Mouse (Mus musculus) kidney, adult 8-10 months (tissue): ENCODE measurements around the gene Znrf2.
A peak's percentile ranks its signal among the peaks of the same experiment; 100 is the strongest.
"Not testable (repeated sequence)": the region's sequence is repeated elsewhere in the genome, so short reads cannot be mapped to it uniquely, and the experiment has no call there.

Experiments used
- DNase-seq, 2 experiments: peaks; one replicate each; pipeline ENCODE4 v3.0.0; 2022

Znrf2 gene

DNA sequence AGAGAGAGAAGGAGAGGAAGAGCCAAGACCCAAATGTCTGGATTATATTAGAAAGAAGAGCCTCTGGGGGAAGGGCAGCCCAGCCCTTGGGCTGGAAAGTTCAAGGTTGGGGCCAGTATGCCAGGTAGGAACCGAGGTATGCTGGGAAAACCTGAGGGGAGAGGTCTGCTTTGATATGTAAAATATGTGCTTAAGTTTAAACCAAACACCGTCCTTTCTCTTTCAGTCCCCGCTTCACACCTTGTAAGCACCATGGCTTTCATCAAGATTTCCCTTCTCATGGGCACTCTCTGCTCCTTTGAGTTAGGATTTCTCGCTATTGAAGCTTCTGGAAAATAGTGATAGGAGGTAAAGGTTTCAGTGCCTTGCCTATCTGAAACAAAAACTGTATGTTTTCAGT lies 38.1 kb downstream of the Znrf2 start:
- no peak for DNase-seq

DNA sequence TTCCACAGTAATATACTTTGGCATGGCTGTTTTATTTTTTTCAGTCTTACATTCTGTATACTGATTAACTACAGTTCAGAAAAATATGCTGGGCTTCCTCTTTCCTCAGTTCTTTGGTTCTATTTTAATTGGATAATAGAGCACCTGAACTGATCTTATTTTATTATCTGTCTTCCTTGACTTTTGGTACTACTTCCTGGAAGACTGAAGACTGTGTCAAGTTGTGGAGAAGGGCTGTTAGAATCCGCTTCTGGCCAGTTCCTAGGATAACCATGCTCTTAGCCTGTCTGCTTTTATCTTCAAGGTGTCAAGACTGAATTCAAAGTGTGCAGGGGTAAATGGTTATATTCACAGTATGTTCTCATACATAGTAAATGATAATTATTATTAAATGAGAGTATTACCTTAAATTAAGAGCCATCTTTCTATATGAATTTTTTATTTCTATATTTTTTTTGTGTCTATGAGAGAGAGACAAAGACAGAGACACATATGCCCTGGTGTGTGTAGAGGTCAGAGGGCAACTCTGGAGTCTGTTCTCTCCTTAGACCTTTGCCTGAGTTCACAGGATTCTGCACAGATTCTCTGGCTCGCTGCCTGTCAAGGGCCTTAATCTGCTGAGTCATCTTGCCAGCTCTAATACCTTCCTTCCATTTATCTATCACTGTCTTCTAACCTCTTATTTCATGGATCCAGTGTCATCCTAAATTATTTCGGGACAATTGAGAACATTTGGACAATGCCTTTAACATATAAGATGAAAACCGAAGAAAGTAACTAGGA lies 39.3 kb downstream of the Znrf2 start:
- DNase-seq = peak; percentile 77 to 81

DNA sequence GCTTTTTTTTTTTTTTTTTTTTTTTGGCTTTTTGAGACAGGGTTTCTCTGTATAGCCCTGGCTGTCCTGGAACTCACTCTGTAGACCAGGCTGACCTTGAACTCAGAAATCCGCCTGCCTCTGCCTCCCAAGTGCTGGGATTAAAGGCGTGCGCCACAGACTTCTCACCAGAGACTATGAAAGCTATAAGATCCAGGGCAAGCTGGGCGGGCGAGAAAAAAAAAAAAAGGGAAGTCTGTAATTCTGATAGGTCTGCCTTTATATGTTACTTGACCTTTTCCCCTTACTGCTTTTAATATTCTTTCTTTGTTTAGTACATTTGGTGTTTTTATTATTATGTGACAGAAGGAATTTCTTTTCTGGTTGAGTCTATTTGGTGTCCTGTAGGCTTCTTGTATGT lies 42.4 kb downstream of the Znrf2 start:
- not testable (repeated sequence) for DNase-seq

DNA sequence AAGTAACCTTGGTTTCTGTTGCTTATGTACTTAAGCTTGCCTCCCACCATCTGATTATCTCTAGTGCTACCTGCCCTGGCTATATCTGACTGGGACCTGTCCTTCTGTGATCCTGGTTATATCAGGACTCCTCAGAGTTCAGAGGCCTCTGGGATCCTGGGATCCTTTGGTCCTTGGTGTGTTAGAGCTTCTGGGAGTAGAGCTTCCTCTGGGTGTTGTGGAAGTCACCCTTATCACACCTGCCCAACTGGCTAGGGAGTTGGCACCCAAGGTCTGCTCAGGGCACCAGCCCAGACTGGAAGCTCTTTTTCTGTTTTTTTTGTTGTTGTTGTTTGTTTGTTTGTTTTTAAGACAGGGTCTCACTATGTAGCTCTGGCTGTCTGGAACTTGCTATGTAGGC lies 43.5 kb downstream of the Znrf2 start:
- no peak for DNase-seq

DNA sequence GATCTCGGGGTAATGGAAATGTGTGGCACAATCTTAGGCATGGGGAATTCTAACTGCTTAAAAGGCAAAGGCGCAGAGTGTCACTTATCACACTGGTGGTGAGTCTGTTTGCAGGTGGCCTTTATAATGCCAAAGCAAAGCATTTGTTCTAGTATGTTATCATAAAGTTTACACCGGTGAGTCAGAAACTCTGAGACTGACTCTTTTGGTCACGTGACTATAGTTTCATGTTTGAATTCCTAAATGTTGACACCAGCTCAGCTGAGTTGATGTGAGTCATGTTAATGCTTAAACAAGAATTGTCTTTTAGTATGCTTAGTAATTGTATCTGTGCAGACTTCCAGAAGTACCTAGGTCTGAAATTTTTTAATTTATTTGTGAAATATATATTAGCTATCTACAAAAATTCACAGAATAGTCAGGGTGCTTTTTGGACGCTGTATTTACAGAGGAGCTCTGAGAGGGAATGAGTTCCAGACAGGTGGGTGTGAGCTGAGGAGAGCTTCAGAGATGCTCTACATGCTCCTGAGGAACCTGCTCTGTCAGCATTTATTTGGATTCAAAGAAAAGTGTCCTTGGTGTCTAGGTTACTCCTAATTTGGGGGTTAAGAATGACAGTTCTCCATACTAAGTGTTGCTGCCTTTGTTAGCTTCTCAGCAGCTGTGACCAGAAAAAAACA lies 50.2 kb downstream of the Znrf2 start:
- no peak for DNase-seq

DNA sequence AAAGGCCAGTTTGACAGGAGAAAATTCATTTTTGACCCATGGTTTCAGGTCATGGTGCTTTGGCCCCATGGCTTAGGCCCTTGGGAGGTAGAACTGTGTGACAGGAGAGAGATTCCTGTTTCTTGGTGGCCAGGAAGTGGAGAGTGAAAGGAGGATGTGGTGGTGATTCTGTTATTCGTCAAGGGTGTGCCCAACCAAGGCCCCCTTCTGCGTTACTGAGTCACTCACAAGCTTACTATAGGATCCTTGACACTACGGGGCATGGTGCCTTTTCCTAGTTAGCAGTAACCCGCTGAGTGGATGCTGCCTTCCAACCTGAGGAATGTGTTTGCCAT lies 50.7 kb downstream of the Znrf2 start:
- no peak for DNase-seq

DNA sequence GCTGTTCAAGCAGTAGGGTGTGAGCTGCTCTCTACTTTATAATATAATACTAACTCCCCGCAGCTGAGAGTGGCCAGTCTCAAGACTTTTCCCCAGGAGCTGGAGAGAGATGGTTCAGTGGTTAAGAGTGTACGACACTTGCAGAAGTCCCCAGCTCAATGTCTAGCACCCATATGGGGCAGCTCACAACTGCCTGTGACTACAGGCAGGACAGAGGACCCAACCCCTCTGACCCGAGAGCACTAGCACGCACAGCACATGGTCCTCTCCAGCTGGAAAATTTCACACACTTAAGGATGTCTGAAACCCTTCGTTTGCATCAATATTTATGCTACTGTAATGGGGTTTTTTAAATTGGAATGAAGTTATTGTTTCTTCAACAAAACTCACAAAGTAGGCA lies 56.3 kb downstream of the Znrf2 start:
- DNase-seq = no peak

DNA sequence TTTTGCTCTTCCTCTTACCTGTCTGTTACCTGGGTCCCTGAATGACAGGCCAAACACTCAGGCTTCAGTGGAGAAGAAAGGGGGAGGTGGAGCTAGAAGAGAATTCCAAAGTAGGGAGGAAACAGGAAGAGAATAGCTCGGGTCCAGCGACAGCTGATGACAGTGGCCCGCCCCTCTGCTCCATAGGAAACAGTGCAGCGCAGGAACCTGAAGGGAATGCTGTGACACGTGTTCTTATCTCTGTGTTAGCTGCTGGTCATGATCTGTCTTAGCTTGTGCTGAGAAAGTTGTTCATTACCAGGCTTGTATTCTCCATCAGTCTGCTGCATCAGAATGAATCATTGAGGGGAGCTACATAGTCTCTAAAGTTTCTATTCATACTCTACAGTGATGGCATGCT lies 60.1 kb downstream of the Znrf2 start:
- DNase-seq = no peak

DNA sequence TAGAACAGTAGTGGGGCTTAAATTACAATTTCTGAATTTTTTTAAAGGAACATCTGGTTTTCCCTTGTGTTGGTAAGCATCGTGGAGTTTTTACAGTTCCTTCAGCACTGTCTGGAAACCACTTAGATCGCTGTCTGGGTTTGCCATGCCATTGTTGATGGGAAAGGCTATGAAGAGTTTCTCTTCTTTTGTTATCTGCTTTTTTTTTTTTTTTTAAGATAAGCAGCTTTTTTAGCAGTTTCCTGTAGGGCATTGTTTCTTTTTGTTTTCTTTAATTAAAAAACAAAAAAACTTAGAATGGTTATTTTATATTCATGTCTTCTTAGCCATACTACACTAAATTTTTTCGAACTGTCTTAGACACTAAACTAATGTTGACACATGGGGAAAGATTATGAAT lies 60.9 kb downstream of the Znrf2 start:
- no peak for DNase-seq

DNA sequence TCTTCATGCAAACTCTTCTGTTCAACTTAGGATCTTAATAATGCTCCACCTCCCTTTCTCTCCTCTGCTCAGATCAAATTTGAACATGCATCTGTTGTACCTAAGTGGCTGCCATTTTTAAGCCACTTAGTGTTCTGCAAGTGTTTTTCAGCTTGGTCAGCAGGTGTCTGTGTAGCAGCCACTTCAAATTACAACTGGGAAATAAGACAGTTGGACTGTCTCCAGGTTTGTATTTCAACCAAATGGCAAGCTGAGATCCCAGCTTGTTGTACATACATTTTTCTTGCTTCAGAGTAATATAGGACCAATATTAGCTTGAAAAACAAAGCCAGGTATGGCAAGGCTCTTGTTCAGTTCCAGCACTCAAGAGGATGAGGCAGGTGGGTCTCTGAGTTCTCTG lies 61.8 kb downstream of the Znrf2 start:
- no peak for DNase-seq

DNA sequence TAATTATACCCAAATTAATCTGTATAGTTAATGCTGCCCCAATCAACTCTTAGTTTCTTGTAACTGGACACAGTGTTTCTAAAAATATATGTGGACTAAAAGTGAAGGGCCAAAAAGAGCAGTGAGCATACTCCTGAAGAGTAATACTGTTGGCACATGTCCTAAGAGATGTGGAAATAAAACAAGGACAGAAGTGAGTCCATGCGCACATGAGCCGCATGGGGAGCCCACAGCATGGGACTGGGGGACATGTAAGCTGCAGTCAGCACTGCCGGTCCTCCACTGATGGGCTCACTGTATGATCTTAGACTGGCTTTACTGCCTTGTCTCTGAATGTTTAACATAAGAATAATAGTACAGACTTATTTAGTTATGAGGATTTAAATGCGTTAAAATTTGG lies 63.4 kb downstream of the Znrf2 start:
- no peak for DNase-seq

DNA sequence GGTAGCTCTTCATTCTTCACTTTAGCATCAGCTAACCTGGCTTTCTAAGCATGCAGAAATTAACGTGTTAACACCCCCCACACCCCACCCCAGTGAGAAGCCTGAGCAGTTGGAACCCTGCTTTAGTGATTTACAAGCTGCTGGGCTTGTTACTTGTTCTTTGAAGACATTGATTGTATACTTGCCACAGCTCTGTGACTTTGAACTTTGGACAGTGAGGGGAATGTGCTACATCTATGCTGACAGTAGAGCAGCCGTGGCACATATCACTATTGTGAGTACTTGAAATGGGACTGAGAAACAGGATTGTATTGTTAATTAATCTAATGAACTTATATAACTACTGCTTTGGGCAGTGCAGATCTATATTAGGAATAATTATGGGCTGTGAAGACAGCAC lies 66.7 kb downstream of the Znrf2 start:
- DNase-seq = peak in 1 of 2 experiments; percentile 13

DNA sequence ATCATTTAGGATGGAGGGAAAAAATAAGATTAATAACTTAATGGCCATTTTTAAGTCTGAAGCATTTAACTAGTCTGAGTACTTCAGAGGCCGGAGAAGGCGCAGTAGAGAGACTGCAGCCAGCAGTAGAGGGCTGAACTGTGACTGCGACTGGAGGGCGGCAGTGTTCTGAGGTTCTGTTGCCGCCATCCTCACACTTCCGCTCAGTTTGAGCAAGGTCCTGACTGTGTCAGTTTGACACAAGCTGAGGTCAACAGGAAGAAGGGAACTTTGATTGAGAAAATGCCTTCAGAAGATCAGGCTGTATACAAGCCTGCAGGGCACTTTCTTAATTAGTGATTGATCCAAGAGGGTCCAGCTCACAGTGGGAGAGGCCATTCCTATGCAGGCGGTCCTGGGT lies 69.5 kb downstream of the Znrf2 start:
- no peak for DNase-seq

DNA sequence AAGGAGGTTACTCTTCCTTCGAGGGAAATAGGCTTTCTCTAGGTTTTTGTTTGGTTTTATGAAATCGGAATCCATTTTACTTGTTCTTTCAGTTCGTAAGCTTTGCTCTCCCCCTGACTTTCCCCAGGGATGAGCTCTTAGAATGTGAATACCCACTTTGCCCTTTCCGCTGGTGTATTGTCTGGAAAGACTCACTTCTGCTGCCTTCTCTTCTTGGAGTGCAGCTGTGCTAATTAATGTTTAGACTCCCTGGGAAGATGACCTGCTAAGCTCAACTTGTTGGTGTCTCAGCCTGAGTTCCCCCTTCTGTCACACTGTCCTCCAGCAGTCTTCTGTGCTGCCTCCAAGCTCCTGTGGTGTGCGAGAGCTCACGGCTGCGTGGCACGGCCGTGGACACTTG lies 73.5 kb downstream of the Znrf2 start:
- DNase-seq = no peak

DNA sequence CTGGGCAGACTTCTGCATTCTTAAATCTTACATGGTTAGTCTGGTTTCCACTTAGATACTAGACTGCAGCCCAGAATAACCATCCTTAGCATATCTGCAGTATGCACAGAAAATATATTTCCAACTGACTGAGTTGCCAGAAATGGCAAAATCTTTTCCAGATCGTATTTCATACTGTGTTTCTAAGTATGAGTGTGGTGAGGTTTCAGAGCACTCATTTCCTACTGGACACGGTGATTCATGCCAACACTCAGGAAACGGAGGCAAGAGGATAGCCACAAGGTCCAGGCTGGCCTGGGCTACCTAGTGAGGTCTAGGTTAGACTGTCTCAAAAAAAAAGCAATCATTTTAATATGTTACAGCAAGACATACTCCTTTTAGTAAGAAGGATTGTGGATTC lies 74.7 kb downstream of the Znrf2 start:
- no peak for DNase-seq

DNA sequence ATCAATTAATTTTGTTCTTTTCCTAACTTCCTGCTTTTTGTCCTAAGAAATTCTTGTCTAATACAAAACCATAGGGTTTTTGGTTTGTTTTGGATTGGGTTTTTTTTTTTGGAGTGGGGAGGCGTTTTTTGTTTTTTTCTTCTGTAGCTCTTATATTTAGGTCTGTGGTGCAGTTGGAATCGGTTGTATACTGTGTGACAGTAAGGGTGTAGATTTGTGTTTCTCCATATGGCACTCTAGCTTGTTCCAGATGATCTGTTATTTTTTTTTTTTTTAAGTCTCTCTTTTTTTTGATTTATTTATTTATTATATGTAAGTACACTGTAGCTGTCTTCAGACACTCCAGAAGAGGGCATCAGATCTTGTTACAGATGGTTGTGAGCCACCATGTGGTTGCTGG lies 83.5 kb downstream of the Znrf2 start:
- no peak for DNase-seq

DNA sequence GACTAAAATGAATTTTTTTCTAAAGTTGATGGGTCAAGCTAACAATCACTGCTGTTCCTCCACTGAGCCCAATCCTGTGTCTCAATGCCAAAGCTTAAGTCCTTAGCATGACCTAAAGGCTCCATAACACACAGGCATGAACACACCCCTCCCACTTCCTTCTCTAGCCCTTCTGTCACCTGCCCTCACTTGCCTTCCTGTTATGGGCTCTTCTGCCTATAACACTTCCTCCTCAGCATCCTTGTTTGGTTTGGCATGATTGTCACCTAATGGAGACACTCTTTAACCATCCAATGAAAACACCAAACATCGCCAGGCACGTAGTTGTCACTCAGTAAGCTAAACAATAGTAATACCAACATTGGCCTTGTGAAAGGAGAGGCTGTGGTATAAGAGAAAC lies 85.8 kb downstream of the Znrf2 start:
- no peak for DNase-seq

DNA sequence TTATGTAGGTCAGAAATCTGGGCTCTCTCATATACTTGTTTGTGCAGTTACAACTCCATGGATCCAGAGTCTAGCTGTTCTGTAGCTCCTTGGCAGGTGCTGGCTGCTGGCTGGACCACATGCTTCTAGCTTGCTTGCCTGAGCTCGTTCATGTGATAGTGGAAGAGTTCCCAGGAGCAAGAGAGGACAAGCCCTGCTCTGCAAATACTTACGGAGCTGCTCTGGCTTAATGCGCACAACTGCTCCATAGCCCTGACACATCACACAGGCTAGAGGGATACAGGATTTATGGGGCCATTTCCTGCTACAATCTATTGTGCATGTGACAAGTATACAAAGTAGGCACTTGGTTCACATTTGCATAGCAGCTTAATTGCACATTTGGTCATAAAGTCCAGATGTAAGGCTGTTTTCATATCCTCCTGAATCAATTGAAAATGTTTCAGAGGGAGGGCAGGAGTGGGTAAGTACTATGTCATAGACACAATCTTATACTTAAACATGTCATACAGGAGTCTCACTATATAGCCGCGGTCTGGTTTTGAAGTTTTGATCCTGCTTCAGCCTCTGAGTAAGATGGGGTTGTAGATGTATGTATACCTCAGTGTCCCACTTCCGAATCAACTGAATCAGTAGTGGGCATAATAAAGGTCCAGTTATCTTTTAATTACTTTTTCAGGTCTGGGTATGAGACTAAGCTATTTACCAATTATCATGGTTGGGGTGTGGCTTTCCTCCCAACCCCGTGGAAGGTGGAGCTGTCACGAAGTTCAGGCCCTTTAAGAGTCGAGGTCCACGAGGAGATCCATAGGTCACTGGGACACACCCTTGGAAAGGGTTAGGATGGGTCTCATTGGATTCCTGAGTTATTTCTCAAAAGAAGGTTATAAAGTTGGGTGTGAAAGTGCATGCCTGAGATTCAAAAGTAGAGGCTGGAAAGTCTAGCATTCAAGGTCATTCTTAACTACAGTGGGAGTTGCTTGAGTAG lies 89.6 kb downstream of the Znrf2 start:
- no peak for DNase-seq

DNA sequence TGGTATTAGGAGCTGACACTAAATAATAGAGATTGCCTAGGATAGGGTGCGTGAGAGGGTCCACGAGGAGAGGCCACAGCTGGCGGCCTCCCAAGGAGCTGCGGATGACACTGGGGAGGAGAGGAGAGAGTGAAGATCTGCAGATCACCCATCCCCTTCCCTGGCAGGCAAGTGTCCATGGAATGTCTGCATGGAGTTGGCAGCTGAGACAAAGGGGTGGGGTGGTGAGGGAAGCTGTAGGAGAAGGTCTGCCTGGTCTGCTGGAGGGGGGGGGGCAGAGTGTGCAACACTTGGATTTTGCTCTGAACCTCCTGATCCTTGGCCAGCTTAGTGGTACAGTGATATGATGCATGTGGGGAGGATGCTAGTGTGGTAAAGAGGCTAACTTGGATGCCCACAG lies 98.3 kb downstream of the Znrf2 start:
- no peak for DNase-seq

DNA sequence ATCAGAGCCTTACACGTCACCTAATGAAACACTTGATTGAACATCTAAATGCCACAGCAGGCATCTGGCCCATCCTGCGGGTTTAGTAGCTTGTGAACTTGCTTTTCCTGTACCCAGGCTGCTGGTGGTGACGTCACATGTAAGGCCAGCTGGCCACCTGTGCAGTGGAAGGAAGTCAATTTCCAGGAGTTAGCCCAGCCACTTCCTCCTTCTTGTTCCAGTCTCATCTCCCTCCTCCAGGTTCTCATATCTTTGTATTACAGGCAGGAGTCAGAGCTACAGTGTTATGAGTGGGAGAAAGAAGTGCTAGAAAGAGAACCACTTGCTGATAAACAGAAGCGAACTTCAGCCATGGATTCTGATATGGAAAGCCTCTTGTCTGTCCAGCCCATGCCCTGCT lies 99.4 kb downstream of the Znrf2 start:
- no peak for DNase-seq

DNA sequence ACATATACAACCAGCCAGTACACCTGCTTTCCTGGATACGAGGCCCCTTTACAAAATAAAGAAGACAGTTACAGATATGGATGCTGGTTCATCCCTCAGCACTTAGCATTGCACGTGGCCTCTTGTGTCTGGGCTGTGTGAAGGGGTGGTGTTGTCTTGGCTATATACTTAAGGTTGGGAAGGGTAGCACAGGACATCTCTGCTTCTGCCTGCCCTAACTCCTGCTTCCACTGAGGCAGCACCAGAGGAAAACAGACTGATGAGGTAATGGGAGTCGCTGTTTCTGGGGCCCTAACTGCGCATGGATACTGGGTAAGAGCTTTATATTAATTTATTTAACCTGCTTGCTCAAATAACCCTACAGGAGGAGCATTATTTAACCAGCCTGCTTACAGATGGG lies 100.2 kb downstream of the Znrf2 start:
- DNase-seq = no peak

DNA sequence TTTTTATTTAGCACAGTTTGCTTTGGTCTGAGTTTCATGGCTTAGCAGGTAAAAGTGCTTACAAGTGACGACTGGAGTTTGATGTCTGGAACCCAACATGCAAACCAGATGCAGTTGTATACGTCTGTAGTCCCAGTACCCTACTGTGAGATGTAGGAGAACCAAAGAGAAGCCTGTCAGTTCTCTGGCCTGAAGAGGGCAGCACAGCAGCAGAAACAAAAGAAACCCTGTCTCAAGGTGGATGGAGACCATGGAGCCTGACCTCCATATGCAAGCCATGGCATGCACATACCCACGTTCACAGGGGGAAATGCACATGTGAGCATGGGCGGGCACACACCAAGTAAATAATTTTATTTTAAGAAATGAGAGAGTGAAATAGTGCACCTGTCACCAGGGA lies 100.8 kb downstream of the Znrf2 start:
- DNase-seq = peak; percentile 43 to 73

DNA sequence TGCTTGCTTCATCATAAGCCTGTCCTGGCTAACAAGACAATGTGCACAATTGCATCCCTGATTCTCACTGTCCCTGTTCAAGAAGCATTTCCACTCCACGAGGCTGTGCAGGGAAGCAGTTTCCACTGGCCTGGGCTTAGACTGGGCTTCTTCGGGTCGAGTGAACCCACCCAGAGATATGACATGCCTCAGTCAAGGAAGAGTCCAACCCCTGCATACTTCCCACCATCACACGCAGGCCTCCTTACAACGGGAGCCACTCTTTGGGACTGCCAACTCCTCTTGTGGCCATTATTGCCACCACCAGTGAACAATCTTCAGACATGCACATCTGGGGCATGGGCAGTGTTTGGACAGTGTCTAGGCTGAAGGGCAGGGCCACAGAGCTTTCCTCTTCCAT lies 101.8 kb downstream of the Znrf2 start:
- DNase-seq = no peak

DNA sequence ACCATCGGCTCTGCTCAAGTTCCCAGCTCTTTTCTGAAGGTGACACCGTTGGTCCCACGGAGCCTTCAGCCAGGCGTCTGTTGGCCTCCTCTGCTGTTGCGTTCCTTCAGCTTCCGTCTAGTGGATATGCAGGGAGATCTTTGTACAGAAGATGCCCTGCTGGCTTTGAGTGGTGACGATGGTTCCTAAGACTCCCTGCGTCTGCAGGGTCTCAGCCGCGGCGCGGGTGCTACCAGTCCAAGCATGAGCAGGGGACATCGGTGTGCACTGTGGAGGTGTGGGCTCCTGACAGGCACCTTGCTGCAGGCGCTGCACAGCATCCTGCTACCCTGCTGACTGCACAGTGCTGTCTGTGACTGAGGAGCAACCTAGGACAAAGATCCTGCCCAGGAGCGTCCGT lies 107.8 kb downstream of the Znrf2 start:
- DNase-seq = no peak
